Mouse (Mus musculus) cerebellum, adult 2 months (tissue): ENCODE measurements at regions not wholly inside any gene's neighbourhood (a gene's known extent, or its start where the extent isn't known, plus 50 kb on each side); places are given as distances from the start of the nearest gene placed in this dataset.

Experiments
- CTCF ChIP-seq: fragments of 200-500 bp; IDR thresholded peaks from 2 replicates; pipeline ENCODE4 v1.5.1; 2011; ENCODE audit warnings: low read depth, mild to moderate bottlenecking, control low read depth, low read length, moderate library complexity, borderline replicate concordance; ENCODE audit not compliant: insufficient read depth
- POLR2A ChIP-seq: fragments of 200-500 bp; IDR thresholded peaks from 2 replicates; pipeline ENCODE4 v1.6.1; 2011; ENCODE audit warnings: low read length, control low read depth, borderline replicate concordance; ENCODE audit not compliant: insufficient read depth

DNA sequence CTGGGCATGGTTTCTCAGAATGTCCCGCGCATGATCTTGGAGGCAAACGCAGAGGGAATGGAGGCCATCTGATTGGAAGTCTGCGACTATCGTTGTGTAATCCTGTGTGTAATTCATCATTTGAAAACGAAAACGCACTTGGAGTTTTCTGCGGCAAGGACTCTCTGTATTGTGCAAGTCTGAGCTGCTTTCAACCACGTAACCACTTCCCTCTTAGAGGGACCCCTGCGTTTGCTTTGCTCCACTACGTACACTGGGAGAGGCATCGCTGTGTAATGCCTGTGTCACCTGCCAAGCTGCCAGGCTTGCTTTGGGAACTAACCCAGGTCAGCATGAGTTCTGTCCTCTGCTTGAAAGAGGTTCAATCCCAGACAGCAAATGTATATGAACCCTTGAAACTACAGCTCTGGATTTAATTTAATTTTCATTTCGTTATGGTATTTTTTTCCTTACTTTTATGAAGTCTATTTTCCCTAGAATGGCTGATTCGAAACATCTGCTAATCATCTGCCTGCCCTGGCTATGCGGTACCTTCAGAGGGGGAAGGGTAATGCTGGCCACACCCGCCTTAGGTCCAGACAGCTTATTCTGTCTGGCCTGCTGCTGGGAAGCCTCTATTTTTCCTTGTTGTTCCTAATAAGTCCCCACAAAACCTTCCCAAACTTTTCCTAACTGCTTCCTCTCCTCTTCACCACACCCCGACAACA lies 65.2 kb downstream of the Ptgs2 start:
- TF ChIP-seq POLR2A (no peak), CTCF (no peak)
